Mouse (Mus musculus): ENCODE data around the gene Hist1h2bg.

DNA sequence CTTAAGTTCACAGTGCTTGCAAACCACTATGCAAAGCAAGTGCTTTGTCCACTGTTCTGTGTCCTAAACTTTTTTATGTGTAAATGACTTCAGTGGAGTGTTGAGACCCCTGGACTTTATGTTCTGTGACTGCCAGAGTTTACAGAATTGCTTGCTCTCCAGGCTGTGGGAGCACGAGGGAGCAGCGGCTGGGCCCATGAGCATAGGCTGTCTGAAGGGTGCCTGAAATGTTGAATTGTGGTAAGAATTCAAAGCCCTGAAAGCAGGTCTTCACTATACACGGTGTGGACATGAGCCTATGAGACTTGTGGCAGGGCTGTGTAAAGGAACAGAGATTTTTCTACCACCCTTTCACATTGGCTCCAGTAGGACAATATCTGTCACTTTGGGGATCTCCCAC lies 40.4 kb downstream of the Hist1h2bg start:
- TF ChIP-seq CTCF (IDR thresholded peaks at IDR 0.05; ENCODE audit: borderline replicate concordance, extremely low read depth, insufficient read depth, insufficient read length) (no peak), POLR2A (IDR thresholded peaks at IDR 0.05; ENCODE audit: borderline replicate concordance, extremely low read depth, insufficient read depth, insufficient read length, poor library complexity, severe bottlenecking) (no peak)

Data from brain, embryonic 14.5 days (tissue).